Mouse (Mus musculus) liver, adult 2 months (tissue): ENCODE data around the gene Uspl1. TPM values are rescaled to one million over a fixed set of nuclear protein-coding genes. Genes with fewer than 3 reads are reported as not detected.

Experiments
- DNase-seq: peaks from one replicate; pipeline ENCODE4 v3.0.0-alpha.2; 2011; ENCODE audit warnings: low read depth, low spot score; ENCODE audit errors: extremely low read depth
- H3K27ac ChIP-seq: fragments of 200-500 bp; replicated peaks from 2 replicates; pipeline ENCODE4 v1.5.1; 2012; ENCODE audit warnings: low read depth, mild to moderate bottlenecking, control low read depth, inconsistent platforms, low read length; ENCODE audit not compliant: insufficient read depth
- H3K27me3 ChIP-seq: fragments of 200-500 bp; 2 replicates; pipeline ENCODE4 v1.6.1; 2012; ENCODE audit warnings: mild to moderate bottlenecking, moderate library complexity, low read length, inconsistent platforms; ENCODE audit not compliant: control insufficient read depth, insufficient read depth
- H3K36me3 ChIP-seq: fragments of 200-500 bp; 2 replicates; pipeline ENCODE4 v1.6.1; 2012; ENCODE audit warnings: low read length, inconsistent platforms; ENCODE audit not compliant: control insufficient read depth, insufficient read depth
- H3K4me1 ChIP-seq: fragments of 200-500 bp; 2 replicates; pipeline ENCODE4 v1.6.1; 2011; ENCODE audit warnings: low read length; ENCODE audit not compliant: control insufficient read depth, insufficient read depth
- H3K4me3 ChIP-seq: fragments of 200-500 bp; 2 replicates; pipeline ENCODE4 v1.5.1; 2011; ENCODE audit warnings: low read depth, mild to moderate bottlenecking, control low read depth, low read length, moderate library complexity; ENCODE audit not compliant: insufficient read depth
- H3K79me2 ChIP-seq: fragments of 200-500 bp; 2 replicates; pipeline ENCODE4 v1.6.1; 2012; ENCODE audit warnings: inconsistent platforms, mild to moderate bottlenecking, low read length, moderate library complexity; ENCODE audit not compliant: control insufficient read depth, insufficient read depth
- H3K9ac ChIP-seq: fragments of 200-500 bp; 2 replicates; pipeline ENCODE4 v1.6.1; 2012; ENCODE audit warnings: low read depth, mild to moderate bottlenecking, control low read depth, inconsistent platforms, low read length
- CTCF ChIP-seq: fragments of 200-500 bp; IDR thresholded peaks from 2 replicates; pipeline ENCODE4 v1.5.1; 2011; ENCODE audit warnings: low read depth, low read length, control low read depth
- POLR2A ChIP-seq: fragments of 200-500 bp; IDR thresholded peaks from 2 replicates; pipeline ENCODE4 v1.6.1; 2011; ENCODE audit warnings: low read length, control low read depth; ENCODE audit not compliant: insufficient read depth; ENCODE audit errors: extremely low read depth
- WGBS: fragments of 180-500 bp; shearing (Covaris S2); methylation state at CpG from one replicate; pipeline ENCODE4 v1.1.7; 2018; 5-methylcytosine and 5-hydroxymethylcytosine counted together
- polyA plus RNA-seq: library from polyadenylated mRNA; depleted of rRNA; stranded (reverse); fragments of >200 nt; gene quantifications from 2 replicates; pipeline ENCODE4 v1.2.3, GENCODE M21; 2012
- total RNA-seq: library from RNA; depleted of rRNA; stranded (reverse); fragments of >200 nt; gene quantifications from 2 replicates; pipeline ENCODE4 v1.2.3, GENCODE M21; 2014

Uspl1 gene
- total and polyA plus RNA-seq, 2 experiments: 6.2 to 17.1 TPM

DNA sequence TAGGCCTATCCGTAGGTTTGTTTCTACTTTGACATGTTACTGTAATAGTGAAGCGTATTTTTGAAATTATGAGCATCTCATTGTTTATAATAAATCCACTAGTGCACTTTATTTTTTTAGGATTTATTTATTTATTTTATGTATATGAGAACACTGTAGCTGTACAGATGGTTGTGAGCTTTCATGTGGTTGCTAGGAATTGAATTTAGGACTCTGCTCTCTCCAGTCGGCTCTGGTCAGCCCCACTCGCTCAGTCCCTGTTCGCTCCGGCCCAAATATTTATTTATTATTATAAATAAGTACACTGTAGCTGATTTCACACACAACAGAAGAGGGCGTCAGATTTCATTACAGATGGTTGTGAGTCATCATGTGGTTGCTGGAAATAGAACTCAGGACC lies 24.6 kb downstream of the Uspl1 start:
- Histone ChIP-seq H3K79me2 (peaks cover 2% of the 10 kb centered on the region; the same call in 1 of the 2 replicates), H3K36me3 (peaks cover 42% of the 10 kb centered on the region), H3K27me3 (no peaks in the 10 kb centered on the region), H3K4me3 (no peak overlapping the region), H3K27ac (no peak overlapping the region), H3K9ac (no peak overlapping the region), H3K4me1 (no peaks in the 10 kb centered on the region)
- TF ChIP-seq POLR2A (no peak), CTCF (no peak)
- no peak for DNase-seq
- 95% methylated on average over 7 of the region's 7 CpGs for WGBS

DNA sequence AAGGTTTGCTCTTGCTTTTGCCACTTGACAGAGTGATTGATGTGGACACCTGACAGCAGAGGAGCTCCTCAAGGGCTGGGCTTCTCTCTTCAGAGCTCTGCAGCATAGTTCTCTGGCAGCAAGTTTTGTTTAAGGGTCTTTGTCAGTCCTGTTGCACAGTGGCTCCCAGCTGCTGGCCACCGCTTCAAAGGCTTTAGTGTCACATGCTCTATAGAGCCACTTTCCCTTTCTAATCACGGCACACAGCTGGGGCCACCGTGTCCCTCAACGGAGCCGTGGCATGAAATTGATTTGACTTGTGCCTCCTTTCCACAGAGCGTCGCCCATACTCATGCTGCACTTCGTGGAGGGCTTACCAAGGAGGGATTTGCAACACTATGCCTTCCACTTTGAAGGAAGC lies 25.2 kb downstream of the Uspl1 start:
- no peak for DNase-seq
- TF ChIP-seq POLR2A (no peak), CTCF (no peak)
- Histone ChIP-seq H3K4me1 (no peaks in the 10 kb centered on the region), H3K27me3 (no peaks in the 10 kb centered on the region), H3K27ac (no peak overlapping the region), H3K9ac (no peak overlapping the region), H3K79me2 (no peaks in the 10 kb centered on the region), H3K4me3 (no peak overlapping the region), H3K36me3 (peaks cover 44% of the 10 kb centered on the region)
- 94% methylated on average over 8 of the region's 8 CpGs for WGBS

DNA sequence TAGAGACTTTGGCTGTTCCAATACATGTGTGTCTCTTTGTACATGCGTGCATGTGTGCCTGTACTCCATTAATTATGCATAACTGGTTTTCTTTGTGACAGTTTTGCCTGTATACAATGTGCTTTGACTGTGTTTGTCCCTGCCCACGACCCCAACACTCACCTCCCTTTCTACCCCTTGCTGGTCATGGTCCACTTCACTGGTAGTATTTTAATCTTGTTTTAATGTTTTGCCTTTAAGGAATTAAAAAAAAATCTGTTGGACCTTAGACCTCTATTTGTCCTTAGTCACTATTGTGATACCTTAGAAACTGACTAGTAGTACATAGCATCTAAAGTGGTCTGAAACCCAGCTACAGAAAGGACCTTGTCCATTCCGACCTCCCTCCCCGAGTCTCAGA lies 26.9 kb downstream of the Uspl1 start:
- no peak overlapping the region for H3K27ac ChIP-seq
- H3K4me3 ChIP-seq: no peak overlapping the region
- H3K9ac ChIP-seq: no peak overlapping the region
- no peaks in the 10 kb centered on the region for H3K79me2 ChIP-seq
- TF ChIP-seq POLR2A (no peak), CTCF (no peak)
- 97% methylated on average over 4 of the region's 4 CpGs for WGBS
- no peaks in the 10 kb centered on the region for H3K27me3 ChIP-seq
- DNase-seq: no peak
- H3K36me3 ChIP-seq: peaks cover 49% of the 10 kb centered on the region
- H3K4me1 ChIP-seq: no peaks in the 10 kb centered on the region

DNA sequence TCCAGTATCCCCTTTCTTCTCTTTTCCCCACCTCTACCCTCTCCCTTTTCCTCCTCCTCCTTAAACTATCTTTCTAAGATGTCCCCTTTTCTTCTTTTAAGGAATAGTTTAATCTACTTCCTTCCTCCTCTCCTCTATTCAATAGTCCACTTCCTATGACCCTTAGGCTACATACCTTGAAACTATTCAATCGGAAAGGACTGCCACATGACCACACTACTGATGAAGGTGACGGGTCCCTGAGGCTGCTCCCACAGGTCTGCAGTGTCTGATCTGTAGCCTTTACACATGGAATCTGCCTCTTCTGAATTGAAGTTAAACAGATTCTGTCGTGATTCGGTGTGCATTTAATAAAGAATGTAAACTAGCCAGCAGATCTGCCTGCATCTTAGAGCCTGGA lies 28.7 kb downstream of the Uspl1 start:
- no peaks in the 10 kb centered on the region for H3K4me1 ChIP-seq
- no peak for DNase-seq
- H3K79me2 ChIP-seq: no peaks in the 10 kb centered on the region
- 89% methylated on average over 4 of the region's 4 CpGs for WGBS
- H3K27ac ChIP-seq: no peak overlapping the region
- H3K27me3 ChIP-seq: no peaks in the 10 kb centered on the region
- H3K36me3 ChIP-seq: peaks cover 44% of the 10 kb centered on the region
- no peak overlapping the region for H3K9ac ChIP-seq
- H3K4me3 ChIP-seq: no peak overlapping the region
- TF ChIP-seq POLR2A (no peak), CTCF (no peak)

DNA sequence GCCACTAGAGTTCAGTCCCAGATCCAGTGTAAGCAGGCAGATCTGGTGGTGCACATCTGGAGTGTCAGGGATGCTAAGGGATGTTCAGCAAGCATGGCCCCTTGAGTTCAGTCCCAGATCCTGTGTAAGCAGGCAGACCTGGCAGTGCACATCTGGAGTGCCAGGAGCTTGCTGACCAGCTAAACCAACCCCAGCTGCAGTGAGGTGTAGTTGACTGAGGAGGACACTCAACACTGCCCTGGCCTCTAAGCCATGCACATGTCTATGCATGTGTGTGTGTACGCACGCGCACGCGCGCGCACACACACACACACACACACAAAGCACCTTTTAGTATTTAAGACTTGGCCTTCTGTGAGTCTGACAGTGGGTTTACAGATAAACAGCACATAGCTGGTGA lies 31.4 kb downstream of the Uspl1 start:
- Histone ChIP-seq H3K27me3 (no peaks in the 10 kb centered on the region), H3K36me3 (peaks cover 31% of the 10 kb centered on the region), H3K27ac (no peak overlapping the region), H3K9ac (no peak overlapping the region), H3K4me1 (no peaks in the 10 kb centered on the region), H3K4me3 (no peak overlapping the region), H3K79me2 (no peaks in the 10 kb centered on the region)
- WGBS: 98% methylated on average over 7 of the region's 7 CpGs
- TF ChIP-seq POLR2A: no peak
- no peak for TF ChIP-seq CTCF
- DNase-seq: no peak

DNA sequence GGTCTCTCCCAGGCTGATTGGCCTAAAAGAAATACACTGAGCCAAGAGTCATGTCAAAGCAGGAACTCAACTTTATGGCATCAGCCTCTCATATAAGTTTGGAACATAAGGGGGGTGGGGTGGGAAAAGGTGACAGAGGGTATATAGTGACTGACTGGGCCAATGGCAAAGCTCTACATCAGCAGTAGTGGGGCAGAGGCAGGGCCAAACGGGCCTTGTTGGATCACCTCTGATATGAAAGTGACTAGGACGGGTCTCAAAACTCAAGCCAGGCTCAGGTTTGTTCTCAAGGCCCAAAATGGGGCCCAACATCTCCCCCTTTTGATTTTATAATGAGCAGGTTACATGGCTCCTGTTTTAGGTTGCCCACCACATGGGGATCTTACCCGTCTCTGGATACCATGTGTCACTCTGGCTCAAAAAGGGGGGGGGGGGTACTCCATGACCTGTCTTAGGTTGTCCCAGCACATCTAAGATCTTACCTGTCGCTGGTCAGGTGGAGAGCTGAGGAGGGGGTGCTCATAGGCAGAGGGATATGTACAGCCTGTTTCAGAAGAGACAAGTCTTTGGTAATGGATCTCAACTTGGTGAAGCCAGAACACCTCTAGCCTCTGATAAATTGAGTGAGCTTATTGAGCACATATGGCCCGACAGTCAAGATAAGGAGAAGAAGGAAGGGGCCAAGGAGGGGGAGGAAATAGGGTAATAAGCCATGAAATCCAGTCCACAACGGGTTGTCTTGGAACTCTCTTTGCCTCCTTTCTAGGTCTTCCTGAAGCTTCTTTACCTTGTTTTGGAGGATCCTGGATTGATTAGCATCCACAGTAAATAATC lies 33.6 kb downstream of the Uspl1 start:
- no peak overlapping the region for H3K9ac ChIP-seq
- H3K27me3 ChIP-seq: no peaks in the 10 kb centered on the region
- H3K27ac ChIP-seq: no peak overlapping the region
- H3K79me2 ChIP-seq: no peaks in the 10 kb centered on the region
- no peaks in the 10 kb centered on the region for H3K4me1 ChIP-seq
- peaks cover 21% of the 10 kb centered on the region for H3K36me3 ChIP-seq
- DNase-seq: no peak
- no peak overlapping the region for H3K4me3 ChIP-seq
- TF ChIP-seq CTCF: no peak
- no peak for TF ChIP-seq POLR2A
- 76% methylated on average over 6 of the region's 6 CpGs for WGBS
